Mouse (Mus musculus) CH12.LX (cell line): Measurements from ENCODE around the gene Rab15. TPM values are rescaled to one million over a fixed set of nuclear protein-coding genes. Genes with fewer than 3 reads are reported as not detected.

Experiments used
- DNase-seq: peaks from one replicate; pipeline ENCODE4 v3.0.0-alpha.2; 2013; ENCODE audit errors: extremely low read depth
- H3K27ac ChIP-seq: 2 replicates; pipeline ENCODE4 v1.5.1; 2012; ENCODE audit warnings: low read depth, mild to moderate bottlenecking, control low read depth, moderate library complexity; ENCODE audit not compliant: insufficient read depth
- H3K27me3 ChIP-seq: replicated peaks from 2 replicates; pipeline ENCODE3; 2012; ENCODE audit warnings: inconsistent platforms
- H3K36me3 ChIP-seq, 2 experiments: replicated peaks in 1 of 2; 2 replicates each; pipeline versions ENCODE3 to v1.6.1; 2012; ENCODE audit warnings: inconsistent platforms in 1 of 2, low read length in 1 of 2, mild to moderate bottlenecking in 1 of 2, mixed read lengths in 1 of 2, moderate library complexity in 1 of 2; ENCODE audit not compliant: control insufficient read depth in 1 of 2, insufficient read depth in 1 of 2
- H3K4me1 ChIP-seq, 2 experiments: 2 replicates each; pipeline ENCODE4 v1.6.1; 2012; ENCODE audit warnings: inconsistent platforms in 1 of 2, moderate library complexity in 1 of 2; ENCODE audit not compliant: insufficient read depth in 2 of 2, control insufficient read depth in 1 of 2
- H3K4me2 ChIP-seq: 2 replicates; pipeline ENCODE4 v1.6.1; 2012; ENCODE audit warnings: low read depth, mild to moderate bottlenecking, control low read depth; ENCODE audit not compliant: poor library complexity, insufficient read depth, severe bottlenecking
- H3K4me3 ChIP-seq, 3 experiments: fragments of 150-350 bp in 1 of 3; sonication (generic) in 1 of 3; replicated peaks in 1 of 3; 2 replicates each; pipeline versions ENCODE3 to v1.5.1; 2011 to 2012; ENCODE audit warnings: low read depth in 2 of 3, low read length in 2 of 3, mild to moderate bottlenecking in 2 of 3, moderate library complexity in 2 of 3, control low read depth in 1 of 3, improper control_type of control experiment in 1 of 3, inconsistent platforms in 1 of 3, mixed read lengths in 1 of 3; ENCODE audit not compliant: poor library complexity in 1 of 3
- H3K79me2 ChIP-seq: replicated peaks from 2 replicates; pipeline ENCODE4 v1.6.1; 2012; ENCODE audit warnings: mild to moderate bottlenecking, moderate library complexity; ENCODE audit not compliant: control insufficient read depth, poor library complexity, insufficient read depth, severe bottlenecking; ENCODE audit errors: extremely low read depth
- H3K9ac ChIP-seq: 2 replicates; pipeline ENCODE4 v1.6.1; 2012; ENCODE audit warnings: low read depth, mild to moderate bottlenecking, control low read depth, moderate library complexity; ENCODE audit not compliant: insufficient read depth
- H3K9me3 ChIP-seq: replicated peaks from 2 replicates; pipeline ENCODE3; 2012; ENCODE audit warnings: low read length, inconsistent platforms, mixed read lengths
- BHLHE40 ChIP-seq: IDR thresholded peaks from 2 replicates; pipeline ENCODE4 v1.6.1; 2011; ENCODE audit warnings: mild to moderate bottlenecking, low read depth, low read length, improper control_type of control experiment
- CTCF ChIP-seq, 2 experiments: IDR thresholded peaks in 1 of 2; conservative IDR thresholded peaks in 1 of 2; 2 replicates each; pipeline ENCODE4 v1.5.1; 2011 to 2012; ENCODE audit warnings: low read depth in 2 of 2, low read length in 2 of 2, improper control_type of control experiment in 1 of 2, inconsistent platforms in 1 of 2, mild to moderate bottlenecking in 1 of 2, moderate library complexity in 1 of 2
- E2F4 ChIP-seq: IDR thresholded peaks from 2 replicates; pipeline ENCODE4 v1.6.1; 2011; ENCODE audit warnings: low read depth, low read length, improper control_type of control experiment; ENCODE audit not compliant: insufficient replicate concordance
- EP300 ChIP-seq: IDR thresholded peaks from 2 replicates; pipeline ENCODE4 v1.6.1; 2011; ENCODE audit warnings: low read length, improper control_type of control experiment
- GABPA ChIP-seq: IDR thresholded peaks from 2 replicates; pipeline ENCODE4 v1.6.1; 2012; ENCODE audit warnings: low read depth, low read length, improper control_type of control experiment, inconsistent platforms; ENCODE audit not compliant: insufficient replicate concordance
- HCFC1 ChIP-seq: IDR thresholded peaks from 2 replicates; pipeline ENCODE4 v1.6.1; 2012; ENCODE audit warnings: low read depth, mild to moderate bottlenecking, inconsistent platforms, low read length, improper control_type of control experiment
- IRF4 ChIP-seq: IDR thresholded peaks from 2 replicates; pipeline ENCODE4 v1.6.1; 2014; ENCODE audit warnings: low read depth, mild to moderate bottlenecking, inconsistent platforms, low read length, improper control_type of control experiment
- JUN ChIP-seq: IDR thresholded peaks from 2 replicates; pipeline ENCODE4 v1.6.1; 2011; ENCODE audit warnings: low read depth, mild to moderate bottlenecking, low read length, improper control_type of control experiment, moderate library complexity; ENCODE audit not compliant: insufficient read depth
- MAFK ChIP-seq: IDR thresholded peaks from 2 replicates; pipeline ENCODE4 v1.6.1; 2011; ENCODE audit warnings: low read length, improper control_type of control experiment; ENCODE audit not compliant: insufficient replicate concordance
- MAX ChIP-seq: IDR thresholded peaks from 2 replicates; pipeline ENCODE4 v1.6.1; 2011; ENCODE audit warnings: low read length, improper control_type of control experiment
- MAZ ChIP-seq: IDR thresholded peaks from 2 replicates; pipeline ENCODE4 v1.6.1; 2012; ENCODE audit warnings: low read depth, mild to moderate bottlenecking, inconsistent platforms, low read length, improper control_type of control experiment, moderate library complexity
- MXI1 ChIP-seq: IDR thresholded peaks from 2 replicates; pipeline ENCODE4 v1.6.1; 2011; ENCODE audit warnings: mild to moderate bottlenecking, low read depth, low read length, improper control_type of control experiment
- MYC ChIP-seq: IDR thresholded peaks from 2 replicates; pipeline ENCODE4 v1.6.1; 2011; ENCODE audit warnings: low read depth, mild to moderate bottlenecking, improper control_type of control experiment, low read length
- NRF1 ChIP-seq: IDR thresholded peaks from 2 replicates; pipeline ENCODE4 v1.6.1; 2014; ENCODE audit warnings: low read depth, mild to moderate bottlenecking, inconsistent platforms, low read length, improper control_type of control experiment, moderate library complexity
- PAX5 ChIP-seq: IDR thresholded peaks from 2 replicates; pipeline ENCODE4 v1.6.1; 2012; ENCODE audit warnings: low read length, inconsistent platforms, mixed read lengths
- POLR2A ChIP-seq: IDR thresholded peaks from 2 replicates; pipeline ENCODE4 v1.6.1; 2011; ENCODE audit warnings: low read depth, mild to moderate bottlenecking, improper control_type of control experiment, low read length
- SIN3A ChIP-seq: IDR thresholded peaks from 2 replicates; pipeline ENCODE4 v1.6.1; 2012; ENCODE audit warnings: low read length, improper control_type of control experiment, inconsistent platforms
- SMC3 ChIP-seq: IDR thresholded peaks from 2 replicates; pipeline ENCODE4 v1.6.1; 2011; ENCODE audit warnings: low read depth, low read length, improper control_type of control experiment
- TBP ChIP-seq: conservative IDR thresholded peaks from 2 replicates; pipeline ENCODE4 v1.6.1; 2011; ENCODE audit warnings: low read depth, low read length, improper control_type of control experiment
- USF1 ChIP-seq: IDR thresholded peaks from 2 replicates; pipeline ENCODE4 v1.6.1; 2014; ENCODE audit warnings: low read depth, mild to moderate bottlenecking, inconsistent platforms, low read length, improper control_type of control experiment
- USF2 ChIP-seq: conservative IDR thresholded peaks from 2 replicates; pipeline ENCODE4 v1.6.1; 2011; ENCODE audit warnings: low read depth, low read length, improper control_type of control experiment
- ZMIZ1 ChIP-seq: IDR thresholded peaks from 2 replicates; pipeline ENCODE4 v1.6.1; 2012; ENCODE audit warnings: low read depth, mild to moderate bottlenecking, inconsistent platforms, low read length, improper control_type of control experiment
- ZNF384 ChIP-seq: IDR thresholded peaks from 2 replicates; pipeline ENCODE4 v1.6.1; 2012; ENCODE audit warnings: low read depth, low read length, improper control_type of control experiment, inconsistent platforms
- dilution Hi-C: fragments of 300-500 bp; cut with MboI; formaldehyde crosslinking; loops from 2 replicates; pipeline ENCODE4 v1.14.3; 2020; ENCODE audit warnings: low sequenced_read_pairs; ENCODE audit not compliant: extremely low pct_unique_long_range_greater_than_20kb, extremely low pct_ligation_motif_present
- in situ Hi-C: fragments of 300-500 bp; cut with MboI; formaldehyde crosslinking; loops from 3 replicates; pipeline ENCODE4 v1.14.3; 2019; ENCODE audit warnings: low sequenced_read_pairs, low pct_ligation_motif_present, low pct_unique_long_range_greater_than_20kb, mixed read lengths
- polyA plus RNA-seq: library from polyadenylated mRNA; unstranded; fragments of >175 nt; gene quantifications from 2 replicates; pipeline ENCODE4 v1.2.1, GENCODE M21; 2012; ENCODE audit warnings: low read depth; ENCODE audit not compliant: insufficient read length
- total RNA-seq, 2 experiments: library from RNA; depleted of rRNA; stranded (reverse); fragments of 300-350 nt in 1 of 2; fragments of >200 nt in 1 of 2; gene quantifications; 2 replicates each; pipeline ENCODE4 v1.2.3; 2012 to 2014

The Rab15 gene
- total and polyA plus RNA-seq, 3 experiments = 0.25 TPM; not detected in 2

DNA sequence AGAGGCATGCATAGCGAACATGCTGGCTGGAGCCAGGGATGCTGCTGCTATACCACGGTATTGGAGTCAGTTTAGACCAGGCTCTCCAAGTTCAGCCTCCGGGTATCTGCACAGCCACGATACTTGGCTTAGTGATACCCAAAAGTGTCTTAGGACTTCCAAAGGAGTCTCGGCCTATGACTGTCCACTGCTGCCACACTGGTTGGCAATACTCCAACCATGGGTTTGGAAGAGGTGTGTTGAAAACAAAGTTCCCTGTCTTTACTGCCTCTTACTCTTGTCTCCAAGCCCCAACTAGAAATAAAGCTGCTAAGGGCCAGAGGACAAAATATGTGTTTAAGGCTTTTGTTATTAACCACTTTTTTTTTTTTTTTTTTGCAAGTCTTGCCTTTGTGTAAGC is 12.2 kb downstream of the Rab15 start:
- no peak overlapping the region for H3K27ac ChIP-seq
- H3K9me3 ChIP-seq = no peaks in the 10 kb centered on the region
- dilution Hi-C loops (no loop called here), in situ Hi-C loops (no loop called here)
- H3K27me3 ChIP-seq = peaks cover 3% of the 10 kb centered on the region
- H3K79me2 ChIP-seq = no peaks in the 10 kb centered on the region
- no peak overlapping the region for H3K4me3 ChIP-seq
- no peak for DNase-seq
- H3K4me1 ChIP-seq = peaks cover 2 to 25% of the 10 kb centered on the region in 2 experiments; a peak in 3 of 4 replicates
- H3K4me2 ChIP-seq = no peak overlapping the region
- H3K36me3 ChIP-seq = no peaks in the 10 kb centered on the region
- TF ChIP-seq PAX5 (no peak), POLR2A (no peak), TBP (no peak), HCFC1 (no peak), SIN3A (no peak), CTCF (conservative IDR thresholded peaks at IDR 0.05 in 1 of 2, IDR thresholded peaks at IDR 0.05 in 1 of 2; ENCODE audit: low read depth in 2 of 2, low read length in 2 of 2) (no peak), MAZ (no peak)
- no peak overlapping the region for H3K9ac ChIP-seq

DNA sequence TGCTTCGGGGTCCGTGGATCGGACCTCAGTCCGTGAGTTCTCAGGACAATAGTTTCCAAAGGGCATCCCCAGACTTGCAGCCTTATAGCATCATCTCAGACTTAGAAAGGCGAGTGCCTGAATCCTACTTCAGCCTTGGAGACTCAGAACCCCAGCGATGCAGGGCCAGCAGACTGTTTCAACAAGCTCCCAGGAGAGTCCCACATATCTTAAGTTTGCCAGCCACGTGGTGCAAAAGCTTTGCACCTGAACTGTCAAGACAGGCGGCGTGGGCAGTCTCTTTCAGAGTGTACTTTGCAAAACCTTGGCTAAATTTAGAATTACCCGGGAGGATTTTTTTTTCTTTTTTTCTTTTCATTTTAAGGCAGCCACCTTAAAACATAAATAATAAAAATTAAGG is 14.9 kb downstream of the Rab15 start:
- H3K9ac ChIP-seq = no peak overlapping the region
- H3K36me3 ChIP-seq = no peaks in the 10 kb centered on the region
- no peaks in the 10 kb centered on the region for H3K9me3 ChIP-seq
- H3K79me2 ChIP-seq = no peaks in the 10 kb centered on the region
- H3K4me3 ChIP-seq = no peak overlapping the region
- no peak overlapping the region for H3K27ac ChIP-seq
- no peak overlapping the region for H3K4me2 ChIP-seq
- no peaks in the 10 kb centered on the region for H3K27me3 ChIP-seq
- dilution Hi-C loops = no loop called here
- TF ChIP-seq POLR2A (no peak), MAFK (no peak), GABPA (no peak), E2F4 (no peak), ZMIZ1 (no peak), MAX (0 out of 2 replicates have a peak, but pooled peaks have one; percentile 34), ZNF384 (no peak), HCFC1 (no peak), MXI1 (no peak; the same call in 1 of the 2 replicates), SMC3 (no peak), USF2 (peak; percentile 36; the same call in 1 of the 2 replicates), NRF1 (no peak), MYC (no peak), BHLHE40 (no peak), JUN (no peak), USF1 (0 out of 2 replicates have a peak, but pooled peaks have one; percentile 2), EP300 (no peak), IRF4 (no peak)
- TF ChIP-seq, all 38 proteins: peak for 3
- peaks cover 0 to 28% of the 10 kb centered on the region in 2 experiments; a peak in 2 of 4 replicates for H3K4me1 ChIP-seq
- peak; percentile 8 for DNase-seq
- in situ Hi-C loops = no loop called here
